Mouse (Mus musculus) G1E (cell line): ENCODE results near the gene Boll. TPM values are rescaled to one million over a fixed set of nuclear protein-coding genes. Genes with fewer than 3 reads are reported as not detected.
A peak's percentile ranks its signal among the peaks of the same experiment; 100 is the strongest.

Experiments
- ATAC-seq: 2 replicates; pipeline ENCODE4 v1.8.0; 2016; ENCODE audit warnings: mild to moderate bottlenecking; ENCODE audit not compliant: insufficient number of reproducible peaks, poor library complexity, low FRiP score, severe bottlenecking; ENCODE audit errors: extremely low read depth
- DNase-seq: peaks from one replicate; pipeline ENCODE4 v3.0.0; 2012; ENCODE audit warnings: low spot score
- H3K27me3 ChIP-seq: 2 replicates; pipeline ENCODE4 v1.6.1; 2012; ENCODE audit warnings: mild to moderate bottlenecking, low read length, inconsistent platforms; ENCODE audit not compliant: insufficient read depth
- H3K36me3 ChIP-seq: replicated peaks from 2 replicates; pipeline ENCODE3; 2012; ENCODE audit warnings: mild to moderate bottlenecking, inconsistent platforms
- H3K4me1 ChIP-seq: 2 replicates; pipeline ENCODE4 v1.6.1; 2012; ENCODE audit warnings: low read depth, low read length, inconsistent platforms, mixed read lengths; ENCODE audit not compliant: insufficient read depth
- H3K4me3 ChIP-seq: 2 replicates; pipeline ENCODE4 v1.5.1; 2012; ENCODE audit warnings: low read depth, mild to moderate bottlenecking, inconsistent platforms, low read length, moderate library complexity, mixed read lengths
- H3K9me3 ChIP-seq: replicated peaks from 2 replicates; pipeline ENCODE4 v1.6.1; 2012; ENCODE audit warnings: inconsistent platforms
- CTCF ChIP-seq: IDR thresholded peaks from 2 replicates; pipeline ENCODE4 v1.5.1; 2012; ENCODE audit warnings: low read depth, low read length, inconsistent platforms, mixed read lengths
- GATA1 ChIP-seq: IDR thresholded peaks from 2 replicates; pipeline ENCODE4 v1.6.1; 2012; ENCODE audit warnings: borderline replicate concordance, low read length, inconsistent platforms, mixed read lengths
- GATA2 ChIP-seq: IDR thresholded peaks from 2 replicates; pipeline ENCODE4 v1.6.1; 2012; ENCODE audit warnings: low read depth, low read length, inconsistent platforms, borderline replicate concordance
- POLR2AphosphoS5 ChIP-seq: IDR thresholded peaks from 2 replicates; pipeline ENCODE4 v1.6.1; 2012; ENCODE audit warnings: low read depth, low read length, inconsistent platforms; ENCODE audit not compliant: insufficient replicate concordance
- TAL1 ChIP-seq: conservative IDR thresholded peaks from 2 replicates; pipeline ENCODE4 v1.6.1; 2012; ENCODE audit warnings: low read depth, low read length, inconsistent platforms, mixed read lengths
- polyA plus RNA-seq: library from polyadenylated mRNA; stranded (reverse); fragments of >175 nt; gene quantifications from 2 replicates; pipeline ENCODE4 v1.2.3, GENCODE M21; 2012
- total RNA-seq, 2 experiments: library from RNA; stranded (forward) in 1 of 2; stranded (reverse) in 1 of 2; fragments of 200-1000 nt in 1 of 2; fragments of >200 nt in 1 of 2; fragmentation: Nextera tagmentation in 1 of 2; gene quantifications; 2 replicates each; pipeline ENCODE4 v1.2.3; 2014 to 2017

Boll gene
- total and polyA plus RNA-seq, 3 experiments, result 0.16 TPM; not detected in 2

- no peaks in the 10 kb centered on the region for H3K36me3 ChIP-seq
- H3K9me3 ChIP-seq, result no peaks in the 10 kb centered on the region
- H3K27me3 ChIP-seq, result peaks cover 2% of the 10 kb centered on the region; the same call in 1 of the 2 replicates
- no peak for DNase-seq
- no peaks in the 10 kb centered on the region for H3K4me1 ChIP-seq
- no peak for TF ChIP-seq CTCF
- TF ChIP-seq GATA2, result no peak
- ATAC-seq, result no peak; the same call in 1 of the 2 replicates
- H3K4me3 ChIP-seq, result no peak overlapping the region
Measured at GRCm38 (mm10) chr1:55264385-55264784, 98.9 kb downstream of the Boll start.

- no peak for DNase-seq
- Histone ChIP-seq H3K9me3 (no peaks in the 10 kb centered on the region), H3K4me1 (peaks cover 20% of the 10 kb centered on the region), H3K4me3 (no peak overlapping the region), H3K27me3 (no peaks in the 10 kb centered on the region), H3K36me3 (peaks cover 26% of the 10 kb centered on the region)
- no peak for ATAC-seq
- TF ChIP-seq POLR2AphosphoS5, result no peak
- TF ChIP-seq GATA1, result no peak
- no peak for TF ChIP-seq GATA2
- no peak for TF ChIP-seq TAL1
- TF ChIP-seq CTCF, result no peak
Measured at GRCm38 (mm10) chr1:55246374-55246773, 116.9 kb downstream of the Boll start.

DNA sequence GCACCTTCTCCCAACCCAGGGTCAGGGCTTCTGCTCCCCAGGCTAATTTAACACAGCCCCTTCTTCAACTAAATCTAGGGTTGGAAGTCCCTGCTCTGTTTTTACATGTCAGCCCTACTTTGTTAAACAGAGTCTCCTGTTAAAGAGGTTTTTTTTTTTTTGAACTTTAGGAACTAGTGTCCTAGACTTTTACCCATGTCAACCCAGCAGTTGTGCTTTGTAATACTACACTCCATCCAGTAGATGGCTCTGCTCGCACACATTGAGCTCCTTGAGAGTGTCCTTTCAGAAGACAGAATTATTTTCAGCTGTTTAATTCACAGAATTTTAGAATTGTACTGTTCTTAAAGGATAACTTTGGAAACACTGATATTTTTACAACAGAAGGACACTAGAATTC lies 124.0 kb downstream of the Boll start:
- Histone ChIP-seq H3K36me3 (peaks cover 44% of the 10 kb centered on the region), H3K27me3 (peaks cover 2% of the 10 kb centered on the region; the same call in 1 of the 2 replicates), H3K4me1 (peaks cover 58% of the 10 kb centered on the region), H3K4me3 (peak overlapping the region; percentile 86; the same call in 1 of the 2 replicates), H3K9me3 (no peaks in the 10 kb centered on the region)
- ATAC-seq (peak; percentile 38; the same call in 1 of the 2 replicates), DNase-seq (peak; percentile 30)
- no peak for TF ChIP-seq GATA2
- no peak for TF ChIP-seq POLR2AphosphoS5
- TF ChIP-seq TAL1, result no peak
- TF ChIP-seq GATA1, result no peak
- peak; percentile 64 for TF ChIP-seq CTCF

DNA sequence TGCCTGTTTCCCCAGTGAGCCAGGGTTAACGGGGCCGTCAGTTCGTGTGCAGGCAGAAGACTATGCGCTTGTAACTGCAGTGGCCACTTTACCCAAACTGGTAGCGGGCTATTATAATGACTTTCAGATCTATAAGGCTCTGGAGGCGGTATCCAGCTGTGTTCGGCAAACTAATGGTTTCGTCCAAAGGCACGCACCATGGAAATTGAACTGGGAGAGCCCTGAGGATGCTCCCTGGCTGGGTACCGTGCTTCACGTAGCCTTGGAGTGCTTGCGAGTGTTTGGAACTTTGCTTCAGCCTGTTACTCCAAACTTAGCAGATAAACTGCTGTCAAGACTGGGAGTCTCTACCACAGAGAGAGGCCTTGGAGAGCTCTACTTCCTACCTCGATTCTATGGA lies 124.8 kb downstream of the Boll start:
- peaks cover 58% of the 10 kb centered on the region for H3K4me1 ChIP-seq
- ATAC-seq, result no peak
- DNase-seq, result no peak
- no peaks in the 10 kb centered on the region for H3K9me3 ChIP-seq
- H3K4me3 ChIP-seq, result peak overlapping the region; percentile 86
- TF ChIP-seq GATA2, result no peak
- no peak for TF ChIP-seq TAL1
- no peak for TF ChIP-seq POLR2AphosphoS5
- no peak for TF ChIP-seq GATA1
- no peak for TF ChIP-seq CTCF
- peaks cover 2% of the 10 kb centered on the region for H3K27me3 ChIP-seq
- peaks cover 40% of the 10 kb centered on the region for H3K36me3 ChIP-seq

DNA sequence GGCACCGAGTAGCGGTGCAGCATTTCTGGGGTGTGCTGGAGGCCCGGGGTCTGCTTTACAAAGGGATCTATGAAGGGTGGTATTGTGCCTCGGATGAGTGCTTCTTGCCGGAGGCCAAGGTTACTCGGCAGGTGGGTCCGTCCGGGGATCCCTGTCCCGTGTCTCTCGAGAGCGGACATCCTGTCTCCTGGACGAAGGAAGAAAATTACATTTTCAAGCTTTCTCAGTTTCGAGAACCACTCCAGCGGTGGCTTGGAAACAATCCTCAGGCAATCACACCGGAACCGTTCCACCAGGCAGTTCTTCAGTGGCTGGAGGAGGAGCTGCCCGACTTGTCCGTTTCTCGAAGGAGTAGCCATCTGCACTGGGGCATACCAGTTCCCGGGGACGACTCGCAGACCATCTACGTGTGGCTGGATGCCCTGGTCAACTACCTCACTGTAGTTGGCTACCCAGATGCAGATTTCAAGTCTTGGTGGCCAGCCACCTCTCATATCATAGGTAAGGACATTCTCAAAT lies 125.6 kb downstream of the Boll start:
- Histone ChIP-seq H3K4me3 (peak overlapping the region; percentile 86), H3K27me3 (peaks cover 6% of the 10 kb centered on the region), H3K36me3 (peaks cover 33% of the 10 kb centered on the region), H3K9me3 (no peaks in the 10 kb centered on the region), H3K4me1 (peaks cover 55% of the 10 kb centered on the region)
- ATAC-seq (no peak), DNase-seq (peak; percentile 21)
- no peak for TF ChIP-seq GATA1
- TF ChIP-seq POLR2AphosphoS5, result no peak
- no peak for TF ChIP-seq TAL1
- no peak for TF ChIP-seq CTCF
- no peak for TF ChIP-seq GATA2

DNA sequence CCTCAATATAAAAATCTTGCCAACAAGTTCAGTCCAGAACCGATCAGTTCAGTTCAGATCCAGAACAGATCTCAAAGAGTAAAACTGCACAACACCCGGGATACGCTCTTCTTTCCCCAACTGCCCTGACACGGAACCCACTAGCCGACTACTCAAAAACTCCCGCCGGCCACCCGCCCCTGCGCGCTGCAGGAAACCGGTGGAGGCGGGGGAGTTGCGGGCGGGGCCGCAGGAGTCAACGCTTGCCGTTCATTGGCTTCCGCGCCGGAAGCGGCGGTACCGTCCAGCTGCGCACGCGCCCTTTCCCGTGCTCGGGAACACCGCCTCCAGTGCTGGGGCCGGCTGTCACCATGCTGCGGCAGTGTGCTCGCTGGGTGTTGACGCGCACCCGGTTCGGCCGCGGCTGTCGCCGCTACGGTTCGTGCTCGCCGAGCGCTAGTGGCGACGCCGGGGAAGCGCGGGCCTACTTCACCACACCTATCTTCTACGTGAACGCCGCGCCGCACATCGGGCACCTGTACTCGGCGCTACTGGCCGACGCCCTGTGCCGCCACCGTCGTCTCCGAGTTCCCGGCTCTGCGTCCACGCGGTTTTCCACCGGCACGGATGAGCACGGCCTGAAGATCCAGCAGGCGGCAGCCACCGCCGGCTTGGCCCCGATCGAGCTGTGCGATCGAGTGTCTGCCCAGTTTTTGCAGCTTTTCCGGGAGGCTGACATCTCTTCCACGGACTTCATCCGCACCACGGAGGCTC lies 126.2 kb downstream of the Boll start, which contains the start of gene Mars2:
Gene Mars2 (plus strand): TSS at position 288 of the 753 bp plus-strand sequence.
- ATAC-seq (peak; percentile 84), DNase-seq (peak; percentile 98)
- TF ChIP-seq TAL1, result no peak
- no peak for TF ChIP-seq GATA1
- no peak for TF ChIP-seq CTCF
- TF ChIP-seq POLR2AphosphoS5, result no peak
- no peak for TF ChIP-seq GATA2
- peaks cover 6% of the 10 kb centered on the region for H3K27me3 ChIP-seq
- H3K4me3 ChIP-seq, result peak within 1 kb of the TSS; percentile 86
- peaks cover 50% of the 10 kb centered on the region for H3K4me1 ChIP-seq
- H3K36me3 ChIP-seq, result peaks cover 27% of the 10 kb centered on the region
- no peaks in the 10 kb centered on the region for H3K9me3 ChIP-seq
